Comparison of ENCODE assay signal across 9 mouse cellular contexts in genomic region chr12:100290711-100291685, GRCm38 (mm10).
DNase-seq lines count a peak whose midpoint lies in the region; ATAC-seq lines count a peak whose summit lies in the region.
"Had no signal": no experiment of that assay in that cellular context is flagged by ENCODE, and none has a peak within 500 bp of the region (broad histone marks: within the 10 kb centered on the region; RNA-seq: fewer than 3 reads in every experiment).

No protein-coding gene starts in this region.

- ATAC-seq in forebrain, embryonic 16.5 days = peak; percentile 81
- peak; percentile 56; the same call in 1 of the 2 replicates for ATAC-seq in stomach, embryonic 16.5 days (ENCODE audit: insufficient read depth, low FRiP score)
- no peak for ATAC-seq in megakaryocyte-erythroid progenitor cell, adult 5-6 weeks (replicated peaks; ENCODE audit: low FRiP score, low TSS enrichment, poor library complexity, severe bottlenecking)

- H3K4me2 ChIP-seq in forebrain, embryonic 16.5 days (ENCODE audit: low read length) = no peak overlapping the region
- no peak overlapping the region for H3K4me2 ChIP-seq in stomach, embryonic 16.5 days (ENCODE audit: low read depth, low read length)

- no peaks in the 10 kb centered on the region for H3K9me3 ChIP-seq in forebrain, embryonic 16.5 days (ENCODE audit: control insufficient read depth, low read length)
- H3K9me3 ChIP-seq in stomach, embryonic 16.5 days (replicated peaks; ENCODE audit: control insufficient read depth, low read length) = 0 out of 2 replicates have a peak, but pooled peaks cover 5% of the 10 kb centered on the region

- H3K9ac ChIP-seq in forebrain, embryonic 16.5 days (replicated peaks; ENCODE audit: low read depth, low read length) = peak overlapping the region; percentile 10
- H3K9ac ChIP-seq in stomach, embryonic 16.5 days (ENCODE audit: low read length) = 0 out of 2 replicates have a peak overlapping the region, but pooled peaks have one; percentile 19

- DNase-seq in cerebellum, postnatal 14 days = peak; percentile 60 to 70
- no peak for DNase-seq in cerebellum, postnatal 36 days
- peak; percentile 60 for DNase-seq in NIH3T3 (ENCODE audit: low read depth)
- peak; percentile 69 for DNase-seq in kidney, postnatal 10 days
- DNase-seq in mesoderm, embryonic 11.5 days (ENCODE audit: low read depth, low spot score) = peak; percentile 57

- no peak overlapping the region for H3K4me3 ChIP-seq in forebrain, embryonic 16.5 days (replicated peaks; ENCODE audit: low read length)
- H3K4me3 ChIP-seq in stomach, embryonic 16.5 days (replicated peaks; ENCODE audit: low read length) = no peak overlapping the region
- H3K4me3 ChIP-seq: megakaryocyte, embryonic 14.5 days had no signal

- peaks cover 26% of the 10 kb centered on the region for H3K4me1 ChIP-seq in forebrain, embryonic 16.5 days (replicated peaks; ENCODE audit: control insufficient read depth, insufficient read depth, low read length)
- H3K4me1 ChIP-seq in stomach, embryonic 16.5 days (ENCODE audit: control insufficient read depth, insufficient read depth, low read length) = peaks cover 38% of the 10 kb centered on the region

- H3K27me3 ChIP-seq in forebrain, embryonic 16.5 days (replicated peaks; ENCODE audit: control insufficient read depth, insufficient read depth, low read length) = no peaks in the 10 kb centered on the region
- H3K27me3 ChIP-seq in stomach, embryonic 16.5 days (ENCODE audit: control insufficient read depth, insufficient read depth, low read length) = no peaks in the 10 kb centered on the region

- 30% methylated on average over 17 of the region's 18 CpGs for WGBS in forebrain, embryonic 16.5 days
- WGBS in stomach, embryonic 16.5 days = 40% methylated on average over 18 of the region's 18 CpGs

- peak overlapping the region; percentile 60 for H3K27ac ChIP-seq in forebrain, embryonic 16.5 days (ENCODE audit: low read length)
- H3K27ac ChIP-seq in stomach, embryonic 16.5 days (ENCODE audit: low read length) = peak overlapping the region; percentile 40

- no peaks in the 10 kb centered on the region for H3K36me3 ChIP-seq in forebrain, embryonic 16.5 days (ENCODE audit: control insufficient read depth, insufficient read depth)
- no peaks in the 10 kb centered on the region for H3K36me3 ChIP-seq in stomach, embryonic 16.5 days (ENCODE audit: control insufficient read depth, insufficient read depth, low read length)

Comparison
In these comparisons a context has a peak if more than half of its experiments do, and no peak if none do; other contexts are left out.
1. DNase-seq: peak in cerebellum, postnatal 14 days (2 of 2), NIH3T3 (single experiment), kidney, postnatal 10 days (single experiment) and mesoderm, embryonic 11.5 days (single experiment); none in cerebellum, postnatal 36 days (0 of 2).